ENCODE assay signal across 22 mouse cellular contexts in the genomic region with DNA sequence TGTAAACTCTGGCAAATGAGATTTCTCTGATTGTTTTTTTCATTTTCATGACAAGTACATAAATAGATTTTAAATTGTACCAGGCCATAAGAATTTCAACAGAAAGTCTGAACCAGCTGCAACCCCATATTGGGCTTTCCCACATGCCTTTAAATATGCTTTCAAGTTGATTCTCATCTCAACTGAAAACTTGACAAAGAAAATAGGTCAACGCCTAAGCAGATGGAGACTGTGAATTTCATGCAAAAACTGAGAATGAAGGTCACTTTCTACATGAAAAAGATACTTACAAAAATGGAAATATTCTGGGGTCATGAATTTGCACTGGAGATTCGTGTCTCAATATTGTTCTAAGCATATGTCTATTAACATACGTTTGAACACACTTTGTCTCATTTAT.
"Had no signal": no experiment of that assay in that cellular context is flagged by ENCODE, and none has a peak within 500 bp of the region (broad histone marks: within the 10 kb centered on the region; RNA-seq: fewer than 3 reads in every experiment).

No protein-coding gene starts in this region.

- ATAC-seq: intestine, embryonic 16.5 days; liver, embryonic 12.5 days had no signal

- H3K4me3 ChIP-seq: layer of hippocampus, adult 2 months; limb, embryonic 10.5 days; limb, embryonic 13.5 days; liver, embryonic 12.5 days; liver, embryonic 15.5 days; lung, embryonic 15.5 days; megakaryocyte, embryonic 14.5 days; midbrain, embryonic 10.5 days; stomach, embryonic 15.5 days had no signal

- H3K4me1 ChIP-seq: limb, embryonic 10.5 days; limb, embryonic 13.5 days; liver, embryonic 12.5 days; liver, embryonic 15.5 days; lung, embryonic 15.5 days; megakaryocyte, embryonic 14.5 days; midbrain, embryonic 10.5 days; stomach, embryonic 15.5 days had no signal

- H3K36me3 ChIP-seq: limb, embryonic 10.5 days; limb, embryonic 13.5 days; liver, embryonic 12.5 days; liver, embryonic 15.5 days; lung, embryonic 15.5 days; midbrain, embryonic 10.5 days; stomach, embryonic 15.5 days had no signal

- DNase-seq: kidney, adult 18-20 months; kidney, adult 9 months; kidney, postnatal 14 days; liver; lung, adult 18-20 months; lung, postnatal 10 days; lung, postnatal 36 days; midbrain, embryonic 14.5 days; right cerebral cortex, postnatal 25 days; spleen, adult 18-20 months; thymus, adult 18-20 months; thymus, postnatal 36 days had no signal

- H3K9me3 ChIP-seq: limb, embryonic 10.5 days; limb, embryonic 13.5 days; liver, embryonic 12.5 days; liver, embryonic 15.5 days; lung, embryonic 15.5 days; megakaryocyte, embryonic 14.5 days; midbrain, embryonic 10.5 days; stomach, embryonic 15.5 days had no signal

- H3K27me3 ChIP-seq: limb, embryonic 13.5 days; liver, embryonic 12.5 days; liver, embryonic 15.5 days; lung, embryonic 15.5 days; megakaryocyte, embryonic 14.5 days; stomach, embryonic 15.5 days had no signal

- H3K27ac ChIP-seq: layer of hippocampus, adult 2 months; limb, embryonic 10.5 days; limb, embryonic 13.5 days; liver, embryonic 12.5 days; liver, embryonic 15.5 days; lung, embryonic 15.5 days; midbrain, embryonic 10.5 days; stomach, embryonic 15.5 days had no signal
